Mouse (Mus musculus): Measurements from ENCODE around the gene Eif2a. TPM values are rescaled to one million over a fixed set of nuclear protein-coding genes. Genes with fewer than 3 reads are reported as not detected.
"Not testable (repeated sequence)": the region's sequence is repeated elsewhere in the genome, so short reads cannot be mapped to it uniquely, and the experiment has no call there.

Gene Eif2a
- total RNA-seq, 2 experiments from 2014 or later, result 32.2 to 52.8 TPM

GRCm38 (mm10) chr3:58592666-58593065, 67.0 kb downstream of the Eif2a start:
- ATAC-seq (replicated peaks; ENCODE audit: low FRiP score, poor library complexity, severe bottlenecking), result not testable (repeated sequence)

GRCm38 (mm10) chr3:58593623-58594022, 68.0 kb downstream of the Eif2a start:
- ATAC-seq (replicated peaks; ENCODE audit: low FRiP score, poor library complexity, severe bottlenecking), result no peak

Other genes starting within 250 kb of the Eif2a start
- 11.9 and 16.8 TPM in 2 replicates for gene Tsc22d2, start 111.1 kb upstream of the Eif2a start, total RNA-seq (2015; ENCODE audit: low replicate concordance)
- gene Tsc22d2, start 111.1 kb upstream of the Eif2a start, total RNA-seq (2017; ENCODE audit: low replicate concordance), result 18.2 and 27.2 TPM in 2 replicates
- 39.3 and 40.7 TPM in 2 replicates for gene Serp1, start 71 bp downstream of the Eif2a start, total RNA-seq (2015; ENCODE audit: low replicate concordance)
- 30.8 and 32.4 TPM in 2 replicates for gene Serp1, start 71 bp downstream of the Eif2a start, total RNA-seq (2017; ENCODE audit: low replicate concordance)
- 47.9 and 98.9 TPM in 2 replicates for gene Selenot, start 50.8 kb downstream of the Eif2a start, total RNA-seq (2015; ENCODE audit: low replicate concordance)
- 60.7 and 108 TPM in 2 replicates for gene Selenot, start 50.8 kb downstream of the Eif2a start, total RNA-seq (2017; ENCODE audit: low replicate concordance)
- gene Erich6, start 111.4 kb downstream of the Eif2a start, total RNA-seq (2015; ENCODE audit: low replicate concordance), result not detected in 2 replicates
- not detected in 2 replicates for gene Erich6, start 111.4 kb downstream of the Eif2a start, total RNA-seq (2017; ENCODE audit: low replicate concordance)
- gene Siah2, start 166.6 kb downstream of the Eif2a start, total RNA-seq (2015; ENCODE audit: low replicate concordance), result 2.1 and 7.6 TPM in 2 replicates
- gene Siah2, start 166.6 kb downstream of the Eif2a start, total RNA-seq (2017; ENCODE audit: low replicate concordance), result 1.0 and 1.2 TPM in 2 replicates

Data from erythroid progenitor cell, adult 5-6 weeks (primary cell).